Mouse (Mus musculus): ENCODE measurements at regions not wholly inside any gene's neighbourhood (a gene's known extent, or its start where the extent isn't known, plus 50 kb on each side); places are given as distances from the start of the nearest gene placed in this dataset.

DNA sequence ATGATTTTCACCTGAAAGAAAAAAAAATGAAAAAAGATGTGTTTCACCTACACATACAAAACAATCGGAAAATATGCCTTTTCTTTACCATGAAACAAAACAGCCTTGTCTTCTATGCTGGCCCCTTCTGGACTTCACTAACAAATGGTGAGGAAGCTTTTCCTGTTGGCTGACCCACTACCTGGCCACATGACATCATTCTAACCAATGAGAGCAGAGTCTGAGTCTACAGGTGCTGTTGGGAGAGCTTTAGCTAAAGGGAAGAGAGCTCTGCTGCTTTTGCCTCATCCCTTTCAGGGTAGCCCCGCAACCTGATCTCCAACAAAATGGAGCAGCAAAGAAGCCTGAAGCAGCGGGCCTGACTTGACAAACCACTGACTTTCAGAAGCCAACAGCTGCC, 120.5 kb upstream of the Smarca2 start:
- DNase-seq = no peak

DNA sequence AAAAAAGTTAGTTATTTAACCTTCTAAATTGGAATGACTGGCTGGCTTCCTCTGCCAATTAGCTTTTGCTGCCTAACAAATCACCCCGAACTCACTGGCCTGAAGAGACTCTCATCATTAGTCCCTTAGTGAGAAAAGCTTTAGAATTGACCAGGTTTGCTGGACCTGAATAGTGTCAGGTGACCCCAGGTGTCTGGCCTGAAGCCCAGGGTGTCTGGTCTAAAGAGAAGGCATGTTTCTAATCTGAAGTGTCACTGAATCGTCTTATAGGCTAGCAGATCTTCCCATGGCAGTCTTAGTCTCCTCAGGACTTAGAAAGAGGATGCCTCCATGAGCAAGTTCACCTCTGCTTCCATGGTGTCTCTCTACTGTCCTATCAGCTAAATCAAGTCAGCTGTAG, 112.0 kb upstream of the Smarca2 start:
- no peak for DNase-seq

- DNase-seq = no peak
These were observed 103.8 kb upstream of the Smarca2 start for GRCm38 (mm10) chr19:26501064-26501463.

DNA sequence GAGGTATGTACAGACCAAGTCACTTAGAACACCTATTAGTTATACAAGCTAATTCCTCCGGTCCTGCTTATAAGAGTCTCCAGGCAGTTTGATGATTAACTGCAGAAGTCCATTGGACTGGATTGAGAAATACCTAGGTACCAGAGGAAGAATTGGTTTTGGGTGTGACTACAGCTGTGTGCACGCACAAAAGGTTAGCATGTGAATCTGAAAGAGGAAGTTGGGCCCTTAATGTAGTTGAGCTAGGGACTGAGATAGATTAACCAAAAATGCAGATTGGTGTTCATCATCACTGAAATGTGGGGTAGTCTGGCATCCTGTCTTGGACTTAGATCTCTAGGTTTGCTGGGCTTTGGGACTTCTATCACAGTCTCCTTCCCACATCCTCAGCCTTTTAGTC, 100.8 kb upstream of the Smarca2 start:
- DNase-seq = no peak

DNA sequence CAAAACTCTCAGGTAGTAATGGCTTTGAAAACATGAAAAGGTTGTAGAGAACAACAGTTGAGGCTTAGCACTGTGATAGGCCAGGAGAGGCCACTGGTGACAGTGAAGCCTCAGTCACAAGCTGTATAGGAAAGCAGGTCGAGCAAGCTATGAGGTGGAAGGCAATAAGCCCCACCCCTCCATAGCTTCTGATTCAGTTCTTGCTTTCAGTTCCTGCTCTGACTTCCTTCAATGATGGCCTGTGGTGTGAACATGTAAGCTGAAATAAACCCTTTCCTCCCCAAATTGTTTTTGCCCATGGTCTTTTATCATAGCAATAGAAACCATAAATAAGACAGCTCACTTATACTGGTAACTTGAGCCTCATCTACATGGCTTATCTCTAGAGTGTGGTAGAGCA, 98.0 kb upstream of the Smarca2 start:
- DNase-seq = no peak

DNA sequence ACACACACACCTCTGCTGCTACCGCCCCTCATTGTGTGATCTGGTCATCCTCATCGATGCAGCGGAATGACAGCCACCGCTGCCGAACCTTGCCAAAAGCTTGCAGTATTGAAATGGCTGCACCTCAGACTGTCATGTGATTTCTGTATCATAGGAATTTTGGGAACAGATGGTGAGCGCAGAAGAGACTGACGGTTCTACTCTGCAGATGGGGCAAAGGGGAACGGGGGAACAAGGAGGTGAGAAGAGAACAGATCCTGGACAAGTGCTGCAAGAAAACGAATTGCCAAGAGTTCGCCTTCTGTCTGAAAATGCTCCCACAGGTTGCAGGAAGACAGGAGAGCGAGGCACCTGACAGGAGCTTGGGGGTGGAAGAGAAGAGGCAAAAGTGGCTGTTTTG, 96.9 kb upstream of the Smarca2 start:
- no peak for DNase-seq

GRCm38 (mm10) chr19:26508616-26509015, 96.2 kb upstream of the Smarca2 start:
- DNase-seq = no peak

- no peak for DNase-seq
These were observed 95.6 kb upstream of the Smarca2 start for GRCm38 (mm10) chr19:26509240-26509639.

DNA sequence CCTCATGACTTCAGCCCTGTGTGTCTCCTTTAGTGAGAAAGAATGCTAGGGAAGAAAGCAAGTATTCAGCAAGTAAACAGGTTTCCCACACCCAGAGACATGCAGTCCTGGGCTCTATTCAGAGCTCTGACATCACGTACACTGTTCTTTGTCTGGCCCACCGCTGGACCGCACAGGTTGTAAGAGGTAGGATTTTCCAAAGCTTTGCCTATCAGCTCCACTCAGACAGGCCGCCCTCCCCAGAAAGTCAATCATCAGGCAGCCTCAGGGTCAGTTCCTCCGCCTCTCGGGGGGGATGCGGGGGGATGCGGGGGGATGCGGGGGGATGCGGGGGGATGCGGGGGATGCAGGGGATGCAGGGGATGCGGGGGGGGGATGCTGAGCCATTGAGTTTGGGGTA, 94.7 kb upstream of the Smarca2 start:
- DNase-seq = no peak

GRCm38 (mm10) chr19:26510887-26511286, 94.0 kb upstream of the Smarca2 start:
- peak; percentile 6 for DNase-seq

DNA sequence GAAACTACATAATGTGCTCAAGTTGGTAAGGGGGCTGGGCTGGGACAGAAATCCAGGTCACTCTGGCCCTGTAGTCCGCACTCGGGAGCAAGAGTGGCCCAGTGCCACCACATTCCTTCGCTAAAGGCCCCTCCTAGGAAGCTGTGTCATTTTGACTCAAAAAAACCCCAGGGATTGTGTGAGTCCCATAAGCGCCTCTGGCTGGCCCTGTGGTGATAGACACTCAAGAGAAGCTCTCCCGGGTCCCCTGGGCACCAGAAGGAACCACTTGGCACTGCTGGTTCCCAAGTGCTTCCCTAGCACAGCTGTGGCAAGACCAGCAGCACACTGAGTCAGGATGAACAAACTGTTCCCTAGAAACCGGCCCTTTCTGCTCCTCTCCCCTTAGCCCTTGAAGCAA, 93.1 kb upstream of the Smarca2 start:
- no peak for DNase-seq

GRCm38 (mm10) chr19:26524583-26524982, 80.3 kb upstream of the Smarca2 start:
- DNase-seq = no peak

GRCm38 (mm10) chr19:26531390-26531789, 73.5 kb upstream of the Smarca2 start:
- no peak for DNase-seq

- no peak for DNase-seq
These were observed 72.3 kb upstream of the Smarca2 start for GRCm38 (mm10) chr19:26532509-26532908.

DNA sequence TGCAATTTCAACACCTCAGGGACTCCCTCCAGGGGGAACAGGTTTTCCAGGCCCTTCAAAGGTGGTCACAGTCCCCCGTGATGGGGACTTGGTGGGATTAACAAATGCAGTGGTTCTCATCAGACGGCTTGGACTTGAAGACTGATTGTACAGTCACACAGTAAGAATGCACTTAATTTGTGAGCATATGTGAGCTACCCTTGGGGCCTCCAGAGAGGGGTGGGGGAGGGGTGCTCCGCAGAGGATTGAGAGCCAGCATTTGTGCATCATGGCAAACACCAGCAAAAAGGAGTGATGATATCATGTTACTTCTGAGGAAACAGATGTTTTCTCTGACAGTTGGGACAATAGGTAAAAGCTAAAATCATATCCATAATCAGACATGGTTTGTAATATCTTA, 59.2 kb upstream of the Smarca2 start:
- no peak for DNase-seq

DNA sequence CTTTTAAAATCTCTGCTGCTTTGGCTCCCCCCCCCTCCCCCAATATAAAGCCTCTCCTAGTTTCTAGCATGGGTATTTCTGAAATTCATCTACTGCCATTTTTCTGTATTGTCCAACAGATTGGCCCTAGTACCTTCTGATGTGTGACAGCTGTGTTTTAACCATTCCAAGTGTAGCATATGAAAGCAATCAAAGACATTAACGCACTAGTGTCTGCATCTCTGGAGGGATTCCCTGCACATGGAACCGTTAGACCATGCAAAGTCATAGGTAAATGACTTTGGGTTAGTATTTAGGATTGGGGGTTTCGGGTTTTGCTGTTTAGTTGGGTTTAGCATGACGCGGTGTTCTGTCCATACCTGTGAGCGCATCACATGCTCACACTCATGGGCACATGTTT, 57.3 kb upstream of the Smarca2 start:
- no peak for DNase-seq

DNA sequence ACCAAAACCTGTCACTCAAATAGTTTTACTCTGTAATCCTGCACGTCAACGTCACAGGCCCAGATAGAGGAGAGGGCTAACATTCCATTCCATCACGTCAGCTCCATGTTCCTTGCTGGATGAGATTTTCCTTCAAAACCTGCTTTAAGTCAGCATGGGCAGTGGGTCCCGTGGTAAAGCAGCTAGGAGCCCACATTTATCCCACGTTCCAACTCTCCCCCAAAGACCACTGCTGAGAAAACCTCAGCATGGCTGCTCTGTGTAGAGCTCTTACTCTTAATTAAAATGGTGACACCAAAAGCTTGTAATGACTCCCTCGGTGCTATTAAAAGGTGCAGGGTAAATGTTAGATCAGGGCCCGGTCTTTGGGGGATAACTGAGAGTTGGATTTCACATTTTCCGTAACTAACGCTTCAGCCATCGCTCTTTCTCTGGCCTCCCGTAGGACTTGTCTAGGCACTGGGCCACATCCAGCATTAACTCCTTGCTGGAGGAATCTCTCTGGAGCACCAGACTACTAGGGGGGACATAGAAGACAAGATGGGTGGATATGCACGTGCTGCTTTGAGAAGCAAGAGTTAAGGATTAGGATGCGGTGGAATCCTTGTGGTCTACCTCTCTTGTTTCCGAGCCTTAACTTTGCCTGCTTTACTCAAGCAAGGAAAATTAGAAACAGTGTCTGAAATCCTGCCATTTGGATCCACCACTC, 56.1 kb upstream of the Smarca2 start:
- no peak for DNase-seq

DNA sequence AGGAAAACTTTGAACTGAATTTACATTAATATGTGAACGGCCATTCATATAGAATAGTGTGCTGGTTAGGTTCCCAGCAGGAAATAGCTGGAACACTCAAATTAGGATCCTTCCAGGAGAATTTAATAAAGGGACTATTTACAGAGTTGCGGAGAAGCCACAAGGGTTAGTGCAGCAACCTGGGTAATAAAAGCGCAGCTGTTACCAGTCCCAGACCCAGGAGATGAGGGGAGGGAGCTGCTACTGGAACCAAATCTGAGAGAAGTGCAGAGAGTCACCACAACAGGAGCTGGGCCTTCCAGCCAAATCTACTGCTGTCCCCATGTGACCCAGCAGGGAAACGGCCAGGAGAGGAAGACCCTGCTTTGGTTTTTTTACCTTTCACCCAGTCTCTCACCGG, 54.6 kb upstream of the Smarca2 start:
- no peak for DNase-seq

All from cerebellum, adult 9-10 months (tissue).